Mouse (Mus musculus) WW6 (cell line): ENCODE results near the gene C87436.

Experiments used
- DNase-seq: peaks from one replicate; pipeline ENCODE4 v3.0.0-alpha.2; 2013; ENCODE audit warnings: low read depth, low spot score

The C87436 gene

DNA sequence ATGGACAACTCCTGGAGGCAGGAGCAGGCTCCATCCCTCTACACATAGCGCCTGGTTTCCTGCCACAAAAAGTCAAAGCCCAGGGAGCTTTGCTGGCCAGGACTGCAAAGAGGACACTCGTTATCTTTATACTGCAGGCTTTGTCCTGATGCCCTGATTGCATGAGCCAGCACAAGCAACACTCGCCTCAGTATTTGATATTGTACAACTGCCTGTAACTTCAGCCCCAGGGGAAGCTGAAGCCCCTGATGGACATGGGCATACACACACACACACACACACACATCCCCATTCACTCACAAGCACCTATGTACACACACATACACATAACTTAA, 71.7 kb downstream of the C87436 start:
- DNase-seq = no peak

DNA sequence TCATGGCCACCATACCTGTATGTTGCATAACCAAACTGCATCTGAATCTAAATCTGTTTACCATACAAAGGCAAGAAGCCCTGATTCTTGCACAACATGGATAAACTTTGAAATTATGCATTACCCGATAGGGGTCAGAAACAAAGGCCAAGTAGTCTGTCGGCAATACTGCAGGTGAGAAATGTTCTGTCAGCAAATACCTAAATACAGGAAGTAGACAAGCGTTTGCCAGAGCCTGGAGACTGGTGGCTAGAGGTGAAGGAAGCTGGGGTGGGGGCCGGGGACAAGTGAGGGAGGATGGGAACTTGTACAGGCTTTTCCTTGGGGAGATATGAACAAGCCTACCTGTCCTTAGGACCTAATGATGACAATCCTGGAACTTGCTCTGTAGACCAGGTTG, 72.8 kb downstream of the C87436 start:
- no peak for DNase-seq

- no peak for DNase-seq
Measured at GRCm38 (mm10) chr6:86513296-86513695, 75.1 kb downstream of the C87436 start.

DNA sequence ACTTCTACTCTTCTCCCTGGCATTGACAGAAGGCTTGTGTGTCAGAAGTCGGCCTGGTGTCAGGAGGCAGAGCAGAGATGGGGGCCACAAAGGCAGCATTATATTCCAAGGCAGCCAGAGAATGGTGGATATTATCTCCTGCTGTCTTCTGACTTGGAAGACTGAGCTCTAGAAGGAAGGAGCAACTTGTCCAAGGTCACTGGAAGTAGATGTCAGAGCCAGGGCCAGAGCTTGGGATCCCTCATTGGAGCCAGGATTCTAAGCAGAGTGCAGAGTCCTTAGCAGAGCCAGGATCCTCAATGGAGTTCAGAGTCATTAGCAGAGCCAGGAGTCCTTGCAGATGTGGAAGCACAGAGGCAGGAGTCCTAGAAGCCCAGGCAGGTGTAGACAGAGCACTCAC, 77.8 kb downstream of the C87436 start:
- DNase-seq = no peak

- no peak for DNase-seq
Measured at GRCm38 (mm10) chr6:86519767-86520345, 81.7 kb downstream of the C87436 start.

- DNase-seq = no peak
Measured at GRCm38 (mm10) chr6:86522001-86522911, 84.1 kb downstream of the C87436 start.
